Mouse (Mus musculus): ENCODE measurements around the gene Gm20683. TPM values are rescaled to one million over a fixed set of nuclear protein-coding genes. Genes with fewer than 3 reads are reported as not detected.
A peak's percentile ranks its signal among the peaks of the same experiment; 100 is the strongest.

Gm20683 gene
- polyA plus RNA-seq, 1 experiment, result not detected

DNA sequence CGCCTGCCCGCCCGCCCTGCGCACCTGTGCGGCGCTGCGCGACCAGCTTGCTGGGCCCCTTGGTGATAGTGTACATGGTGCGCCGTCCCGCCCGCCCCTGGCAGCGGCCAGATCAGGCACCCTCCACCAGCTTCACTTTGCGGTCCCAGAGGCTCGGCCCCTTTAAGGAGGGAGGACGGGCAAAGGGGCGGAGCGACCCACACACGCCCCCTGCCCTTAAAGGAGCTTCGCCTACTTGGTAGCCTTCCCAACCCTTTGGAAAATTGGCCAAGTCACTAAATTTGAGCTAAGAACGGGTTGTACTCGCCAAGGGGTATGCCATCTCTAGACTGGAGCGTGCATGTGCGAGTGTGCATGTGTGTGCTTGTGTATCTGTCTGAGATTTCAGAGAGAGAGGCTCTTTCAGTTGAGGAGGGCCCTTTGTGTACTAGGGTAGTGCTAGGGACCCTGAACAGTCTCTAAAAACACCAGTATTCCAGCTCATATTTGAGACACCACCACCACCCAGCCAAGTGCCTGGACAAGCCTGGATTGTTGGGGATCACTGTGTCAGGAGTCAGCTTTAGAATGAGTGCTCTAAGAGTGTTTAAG is 27.1 kb upstream of the Gm20683 start, which contains the start of gene Mcrip2:
TSS of gene Mcrip2 (minus strand) at position 164 of the 591 bp plus-strand sequence.
- WGBS, result under 1% methylated on average over 24 of the region's 24 CpGs
- peak within 1 kb of the TSS; percentile 74 for H3K4me3 ChIP-seq (ENCODE audit: insufficient read depth, low read depth, low read length)
- peak within 1 kb of the TSS; percentile 66 for H3K27ac ChIP-seq (ENCODE audit: insufficient read depth, low read depth, low read length)
- TF ChIP-seq CTCF (IDR thresholded peaks at IDR 0.05; ENCODE audit: insufficient read depth, low read depth, low read length) (0 out of 2 replicates have a peak, but pooled peaks have one; percentile 6), POLR2A (IDR thresholded peaks at IDR 0.05; ENCODE audit: insufficient read depth, low read depth, low read length) (peak; percentile 64)
- H3K4me1 ChIP-seq (ENCODE audit: control insufficient read depth, insufficient read depth, low read length), result peaks cover 7% of the 10 kb centered on the region

DNA sequence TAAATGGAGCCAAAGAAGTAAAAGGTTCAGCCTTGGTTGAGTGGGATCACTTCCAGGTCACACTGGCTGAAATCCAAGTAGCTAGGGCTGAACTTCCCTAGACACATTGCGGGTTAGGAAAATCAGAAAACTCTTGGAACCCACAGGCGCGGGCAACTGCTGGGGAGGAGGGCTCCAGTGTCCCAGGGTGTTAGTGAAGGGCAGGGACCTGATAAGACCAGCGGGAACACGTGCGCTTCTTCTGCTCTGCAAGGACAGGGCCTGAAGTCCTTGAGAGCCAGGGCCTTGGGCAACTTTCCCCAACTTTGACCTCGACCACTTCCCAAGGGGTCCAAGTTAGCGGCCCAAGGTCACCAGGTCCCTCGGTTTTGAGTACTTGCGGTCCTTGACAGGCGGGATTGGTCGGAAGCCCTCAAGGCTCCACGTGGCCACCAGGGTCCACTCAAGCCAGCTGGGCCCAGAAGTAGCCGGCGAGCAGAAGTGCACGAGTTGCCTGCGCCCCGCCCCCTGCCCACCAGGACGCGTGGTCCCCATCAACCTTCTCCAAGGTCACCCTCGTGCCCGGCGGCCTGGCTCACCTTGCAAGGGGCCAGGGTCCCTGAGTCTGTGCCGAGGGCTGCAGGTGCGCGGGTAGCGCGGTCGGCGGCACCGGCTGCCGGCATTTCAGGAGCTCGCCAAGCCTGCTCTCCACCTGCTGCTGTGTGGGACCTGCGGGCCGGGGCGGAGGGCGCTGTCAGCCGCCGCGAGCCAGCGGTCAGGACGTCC is 26.5 kb upstream of the Gm20683 start:
- WGBS, result under 1% methylated on average over 42 of the region's 42 CpGs
- Histone ChIP-seq H3K4me3 (ENCODE audit: insufficient read depth, low read depth, low read length) (peak overlapping the region; percentile 74), H3K27ac (ENCODE audit: insufficient read depth, low read depth, low read length) (peak overlapping the region; percentile 2; the same call in 1 of the 2 replicates)

GRCm38 (mm10) chr17:25867509-25867835 is 25.9 kb upstream of the Gm20683 start:
- Histone ChIP-seq H3K27ac (ENCODE audit: insufficient read depth, low read depth, low read length) (no peak overlapping the region), H3K4me3 (ENCODE audit: insufficient read depth, low read depth, low read length) (peak overlapping the region; percentile 74), H3K4me1 (ENCODE audit: control insufficient read depth, insufficient read depth, low read length) (peaks cover 7% of the 10 kb centered on the region)
- 12% methylated on average over 7 of the region's 7 CpGs for WGBS
- TF ChIP-seq POLR2A (IDR thresholded peaks at IDR 0.05; ENCODE audit: insufficient read depth, low read depth, low read length) (no peak), CTCF (IDR thresholded peaks at IDR 0.05; ENCODE audit: insufficient read depth, low read depth, low read length) (no peak)

More for the DNA sequence above, 26.5 kb upstream of the Gm20683 start:
- peaks cover 7% of the 10 kb centered on the region for H3K4me1 ChIP-seq (ENCODE audit: control insufficient read depth, insufficient read depth, low read length)
- 0 out of 2 replicates have a peak, but pooled peaks have one; percentile 3 for TF ChIP-seq CTCF (IDR thresholded peaks at IDR 0.05; ENCODE audit: insufficient read depth, low read depth, low read length)
- TF ChIP-seq POLR2A (IDR thresholded peaks at IDR 0.05; ENCODE audit: insufficient read depth, low read depth, low read length), result no peak

GRCm38 (mm10) chr17:25866172-25866571 is 24.6 kb upstream of the Gm20683 start:
- Histone ChIP-seq H3K27ac (ENCODE audit: insufficient read depth, low read depth, low read length) (no peak overlapping the region), H3K4me3 (ENCODE audit: insufficient read depth, low read depth, low read length) (no peak overlapping the region), H3K4me1 (ENCODE audit: control insufficient read depth, insufficient read depth, low read length) (peaks cover 7% of the 10 kb centered on the region)
- TF ChIP-seq POLR2A (IDR thresholded peaks at IDR 0.05; ENCODE audit: insufficient read depth, low read depth, low read length), result no peak
- no peak for TF ChIP-seq CTCF (IDR thresholded peaks at IDR 0.05; ENCODE audit: insufficient read depth, low read depth, low read length)
- WGBS, result 94% methylated on average over 3 of the region's 3 CpGs

DNA sequence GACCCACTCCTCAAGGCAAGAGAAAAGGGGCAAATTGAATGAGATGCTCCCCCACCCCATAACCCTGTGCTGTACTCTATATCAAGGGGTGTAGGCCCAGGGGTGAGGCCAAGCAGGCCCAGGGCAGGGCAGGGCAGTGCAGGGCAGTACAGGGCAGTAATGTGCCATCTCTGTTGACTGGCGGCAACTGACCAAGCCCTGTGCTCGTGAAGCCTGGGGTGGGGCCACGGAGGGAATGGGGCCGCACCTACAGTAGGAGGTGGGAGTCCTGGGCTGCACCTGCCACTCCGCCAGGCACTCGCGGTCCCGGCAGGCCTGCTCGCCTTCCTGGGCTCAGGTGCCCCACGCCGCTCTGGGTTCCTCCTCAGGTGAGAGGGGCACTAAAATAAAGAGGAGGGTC is 23.7 kb upstream of the Gm20683 start:
- Histone ChIP-seq H3K27ac (ENCODE audit: insufficient read depth, low read depth, low read length) (no peak overlapping the region), H3K4me1 (ENCODE audit: control insufficient read depth, insufficient read depth, low read length) (peaks cover 15% of the 10 kb centered on the region), H3K4me3 (ENCODE audit: insufficient read depth, low read depth, low read length) (no peak overlapping the region)
- TF ChIP-seq POLR2A (IDR thresholded peaks at IDR 0.05; ENCODE audit: insufficient read depth, low read depth, low read length), result no peak
- no peak for TF ChIP-seq CTCF (IDR thresholded peaks at IDR 0.05; ENCODE audit: insufficient read depth, low read depth, low read length)
- WGBS, result 97% methylated on average over 11 of the region's 11 CpGs

DNA sequence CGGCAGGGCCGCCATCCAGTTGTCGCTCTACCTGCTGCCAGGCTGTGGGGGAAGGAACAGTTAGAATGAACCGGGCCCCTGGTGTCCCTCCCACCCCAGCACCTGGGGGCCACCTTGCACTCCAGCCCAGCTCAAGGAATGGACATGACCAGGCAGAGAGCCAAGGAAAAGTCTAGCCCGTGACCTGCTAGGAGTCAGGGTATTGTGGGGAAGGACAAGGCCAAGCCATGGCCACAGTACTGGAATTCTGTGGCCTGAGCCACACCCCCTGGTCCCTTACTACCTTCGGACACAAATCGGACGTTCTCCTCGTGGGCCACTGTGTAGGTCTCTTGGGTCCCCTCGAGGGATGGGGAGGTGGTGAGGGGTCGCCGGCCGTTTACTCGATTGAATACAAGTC is 22.7 kb upstream of the Gm20683 start:
- WGBS, result 91% methylated on average over 14 of the region's 14 CpGs
- Histone ChIP-seq H3K27ac (ENCODE audit: insufficient read depth, low read depth, low read length) (no peak overlapping the region), H3K4me1 (ENCODE audit: control insufficient read depth, insufficient read depth, low read length) (peaks cover 18% of the 10 kb centered on the region), H3K4me3 (ENCODE audit: insufficient read depth, low read depth, low read length) (no peak overlapping the region)
- TF ChIP-seq POLR2A (IDR thresholded peaks at IDR 0.05; ENCODE audit: insufficient read depth, low read depth, low read length) (no peak), CTCF (IDR thresholded peaks at IDR 0.05; ENCODE audit: insufficient read depth, low read depth, low read length) (no peak)

GRCm38 (mm10) chr17:25863681-25864080 is 22.1 kb upstream of the Gm20683 start:
- Histone ChIP-seq H3K4me3 (ENCODE audit: insufficient read depth, low read depth, low read length) (no peak overlapping the region), H3K27ac (ENCODE audit: insufficient read depth, low read depth, low read length) (no peak overlapping the region), H3K4me1 (ENCODE audit: control insufficient read depth, insufficient read depth, low read length) (peaks cover 18% of the 10 kb centered on the region)
- 91% methylated on average over 6 of the region's 6 CpGs for WGBS
- TF ChIP-seq POLR2A (IDR thresholded peaks at IDR 0.05; ENCODE audit: insufficient read depth, low read depth, low read length) (no peak), CTCF (IDR thresholded peaks at IDR 0.05; ENCODE audit: insufficient read depth, low read depth, low read length) (no peak)

DNA sequence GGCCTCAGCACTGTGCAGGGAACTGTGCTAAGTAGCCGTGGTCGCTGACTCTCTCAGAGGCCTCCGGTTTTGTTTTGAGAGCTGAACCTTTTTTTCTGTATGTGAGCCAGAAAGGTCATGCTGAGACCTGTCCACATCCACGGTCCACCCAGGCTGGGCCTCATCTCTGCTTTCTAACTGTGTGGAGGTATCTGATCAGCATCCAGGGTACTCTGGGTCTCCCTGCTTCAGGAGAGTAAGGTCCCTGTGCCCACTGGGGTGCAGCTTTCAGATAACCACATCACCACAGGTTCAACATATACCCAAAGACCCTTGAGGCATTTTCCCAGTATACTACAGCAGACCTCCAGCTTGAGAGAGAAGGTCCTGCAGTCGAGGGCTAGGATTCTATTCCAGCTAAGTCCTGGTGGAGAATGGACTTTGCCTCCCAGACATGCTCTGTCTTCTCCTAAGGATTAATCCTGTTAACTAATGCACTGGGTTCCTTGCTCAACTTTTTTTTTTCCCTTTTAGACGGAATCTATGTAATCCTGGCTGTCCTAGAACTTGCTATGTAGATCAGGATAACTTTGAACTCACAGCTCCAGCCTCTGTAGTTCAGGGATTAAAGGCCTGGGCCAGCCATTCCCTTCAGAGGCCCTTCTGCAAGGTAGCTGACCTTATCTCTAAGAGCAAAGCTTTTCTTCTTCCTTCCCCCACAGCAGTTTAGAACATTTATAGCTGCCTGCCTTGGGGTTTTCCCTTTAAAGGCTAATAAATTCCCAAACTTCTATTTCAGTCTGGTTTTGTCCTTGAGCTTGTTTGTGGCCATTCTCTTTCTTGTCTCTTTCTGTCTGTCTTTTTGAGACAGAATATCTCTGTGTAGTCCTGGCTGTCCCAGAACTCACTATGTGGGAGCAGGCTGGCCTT is 20.4 kb upstream of the Gm20683 start:
- H3K27ac ChIP-seq (ENCODE audit: insufficient read depth, low read depth, low read length), result peak overlapping the region; percentile 90
- TF ChIP-seq POLR2A (IDR thresholded peaks at IDR 0.05; ENCODE audit: insufficient read depth, low read depth, low read length) (no peak), CTCF (IDR thresholded peaks at IDR 0.05; ENCODE audit: insufficient read depth, low read depth, low read length) (no peak)
- H3K4me3 ChIP-seq (ENCODE audit: insufficient read depth, low read depth, low read length), result peak overlapping the region; percentile 66
- peaks cover 16% of the 10 kb centered on the region for H3K4me1 ChIP-seq (ENCODE audit: control insufficient read depth, insufficient read depth, low read length)
- WGBS, result 13% methylated on average over 6 of the region's 6 CpGs
